In genomic region chr4:150248009-150248408, GRCm38 (mm10) we compare ENCODE assay signal across 9 mouse cellular contexts. TPM values are rescaled to one million over a fixed set of nuclear protein-coding genes. Genes with fewer than 3 reads are reported as not detected.
DNase-seq lines count a peak whose midpoint lies in the region; ATAC-seq lines count a peak whose summit lies in the region.
"Had no signal": no experiment of that assay in that cellular context is flagged by ENCODE, and none has a peak within 500 bp of the region (broad histone marks: within the 10 kb centered on the region; RNA-seq: fewer than 3 reads in every experiment).

No protein-coding gene starts in this region.

- no peak overlapping the region for H3K27ac ChIP-seq in forebrain, embryonic 16.5 days (ENCODE audit: low read length)
- no peak overlapping the region for H3K27ac ChIP-seq in intestine, embryonic 15.5 days
- H3K27ac ChIP-seq in midbrain, embryonic 16.5 days (ENCODE audit: low read length), result no peak overlapping the region
- H3K27ac ChIP-seq: limb, embryonic 12.5 days had no signal

- no peak overlapping the region for H3K9ac ChIP-seq in forebrain, embryonic 16.5 days (replicated peaks; ENCODE audit: low read depth, low read length)
- no peak overlapping the region for H3K9ac ChIP-seq in intestine, embryonic 15.5 days
- no peak overlapping the region for H3K9ac ChIP-seq in midbrain, embryonic 16.5 days (ENCODE audit: low read depth, low read length)
- H3K9ac ChIP-seq: limb, embryonic 12.5 days had no signal

- H3K27me3 ChIP-seq in forebrain, embryonic 16.5 days (replicated peaks; ENCODE audit: control insufficient read depth, insufficient read depth, low read length), result no peaks in the 10 kb centered on the region
- H3K27me3 ChIP-seq in intestine, embryonic 15.5 days (replicated peaks), result no peaks in the 10 kb centered on the region
- H3K27me3 ChIP-seq in midbrain, embryonic 16.5 days (ENCODE audit: control insufficient read depth, insufficient read depth, low read depth, low read length), result no peaks in the 10 kb centered on the region
- H3K27me3 ChIP-seq: limb, embryonic 12.5 days had no signal

- peaks cover 17% of the 10 kb centered on the region for H3K4me1 ChIP-seq in forebrain, embryonic 16.5 days (replicated peaks; ENCODE audit: control insufficient read depth, insufficient read depth, low read length)
- 0 out of 2 replicates have a peak, but pooled peaks cover 4% of the 10 kb centered on the region for H3K4me1 ChIP-seq in intestine, embryonic 15.5 days (replicated peaks)
- peaks cover 17% of the 10 kb centered on the region for H3K4me1 ChIP-seq in midbrain, embryonic 16.5 days (ENCODE audit: control insufficient read depth, insufficient read depth, low read length)
- H3K4me1 ChIP-seq: limb, embryonic 12.5 days had no signal

- peak; percentile 59 for ATAC-seq in cerebellum, adult (ENCODE audit: insufficient number of reproducible peaks, low FRiP score, low TSS enrichment)
- ATAC-seq in forebrain, embryonic 16.5 days, result peak; percentile 48
- ATAC-seq in intestine, embryonic 15.5 days, result peak; percentile 46; the same call in 1 of the 2 replicates
- ATAC-seq in midbrain, embryonic 16.5 days, result peak; percentile 29; the same call in 1 of the 2 replicates

- peaks cover 26% of the 10 kb centered on the region for H3K36me3 ChIP-seq in forebrain, embryonic 16.5 days (ENCODE audit: control insufficient read depth, insufficient read depth)
- peaks cover 53% of the 10 kb centered on the region for H3K36me3 ChIP-seq in intestine, embryonic 15.5 days
- peaks cover 34% of the 10 kb centered on the region for H3K36me3 ChIP-seq in midbrain, embryonic 16.5 days (ENCODE audit: control insufficient read depth, insufficient read depth, low read length)

- no peaks in the 10 kb centered on the region for H3K9me3 ChIP-seq in forebrain, embryonic 16.5 days (ENCODE audit: control insufficient read depth, low read length)
- no peaks in the 10 kb centered on the region for H3K9me3 ChIP-seq in intestine, embryonic 15.5 days
- H3K9me3 ChIP-seq in midbrain, embryonic 16.5 days (replicated peaks; ENCODE audit: control insufficient read depth, low read length, poor library complexity, severe bottlenecking), result no peaks in the 10 kb centered on the region
- H3K9me3 ChIP-seq: limb, embryonic 12.5 days had no signal

- no peak overlapping the region for H3K4me2 ChIP-seq in forebrain, embryonic 16.5 days (ENCODE audit: low read length)
- H3K4me2 ChIP-seq in intestine, embryonic 15.5 days (replicated peaks), result no peak overlapping the region
- H3K4me2 ChIP-seq in midbrain, embryonic 16.5 days (ENCODE audit: low read length), result no peak overlapping the region
- H3K4me2 ChIP-seq: limb, embryonic 12.5 days had no signal

- H3K4me3 ChIP-seq in forebrain, embryonic 16.5 days (replicated peaks; ENCODE audit: low read length), result no peak overlapping the region
- H3K4me3 ChIP-seq in intestine, embryonic 15.5 days (replicated peaks), result no peak overlapping the region
- H3K4me3 ChIP-seq in midbrain, embryonic 16.5 days (ENCODE audit: low read depth, low read length), result no peak overlapping the region
- H3K4me3 ChIP-seq: limb, embryonic 12.5 days had no signal

- peak; percentile 59 for DNase-seq in ovary, postnatal 36 days (ENCODE audit: low spot score)
- DNase-seq in ovary, postnatal 14 days (ENCODE audit: low spot score), result no peak
- peak; percentile 67 for DNase-seq in liver
- DNase-seq in spleen, postnatal 4 days (ENCODE audit: low spot score in 2 of 2), result peak; percentile 61 to 82

- WGBS in forebrain, embryonic 16.5 days, result 49% methylated on average over 5 of the region's 5 CpGs
- WGBS in intestine, embryonic 15.5 days, result 45% methylated on average over 5 of the region's 5 CpGs
- 59% methylated on average over 5 of the region's 5 CpGs for WGBS in midbrain, embryonic 16.5 days

RNA-seq across cellular contexts. Expression of gene Eno1, which starts 11.5 kb away (rescaled TPM):
- 979 and 980 TPM in 2 replicates for polyA plus RNA-seq in forebrain, embryonic 16.5 days (2015; fragmentation: Nextera tagmentation; extraction: Ambion mirVana)
- polyA plus RNA-seq in intestine, embryonic 15.5 days (2015; fragmentation: Nextera tagmentation; extraction: Ambion mirVana), result 1,894 and 1,951 TPM in 2 replicates
- polyA plus RNA-seq in midbrain, embryonic 16.5 days (2015; fragmentation: Nextera tagmentation; extraction: Ambion mirVana), result 1,096 and 1,142 TPM in 2 replicates

RNA-seq across cellular contexts. Expression of gene Rere, which starts 33.4 kb away (rescaled TPM):
- 25.2 and 34.5 TPM in 2 replicates for polyA plus RNA-seq in forebrain, embryonic 16.5 days (2015; fragmentation: Nextera tagmentation; extraction: Ambion mirVana)
- polyA plus RNA-seq in intestine, embryonic 15.5 days (2015; fragmentation: Nextera tagmentation; extraction: Ambion mirVana), result 25.6 and 28.4 TPM in 2 replicates
- 29.0 and 31.2 TPM in 2 replicates for polyA plus RNA-seq in midbrain, embryonic 16.5 days (2015; fragmentation: Nextera tagmentation; extraction: Ambion mirVana)

RNA-seq across cellular contexts. Expression of gene Car6, which starts 46.9 kb away (rescaled TPM):
- not detected in 2 replicates for polyA plus RNA-seq in forebrain, embryonic 16.5 days (2015; fragmentation: Nextera tagmentation; extraction: Ambion mirVana)
- not detected in 2 replicates for polyA plus RNA-seq in intestine, embryonic 15.5 days (2015; fragmentation: Nextera tagmentation; extraction: Ambion mirVana)
- not detected in 2 replicates for polyA plus RNA-seq in midbrain, embryonic 16.5 days (2015; fragmentation: Nextera tagmentation; extraction: Ambion mirVana)
